Mouse (Mus musculus): ENCODE results near the gene Adck2. TPM values are rescaled to one million over a fixed set of nuclear protein-coding genes. Genes with fewer than 3 reads are reported as not detected.
A peak's percentile ranks its signal among the peaks of the same experiment; 100 is the strongest.

Adck2 gene
- polyA plus RNA-seq, 1 experiment from 2014 or later: 31.7 TPM

DNA sequence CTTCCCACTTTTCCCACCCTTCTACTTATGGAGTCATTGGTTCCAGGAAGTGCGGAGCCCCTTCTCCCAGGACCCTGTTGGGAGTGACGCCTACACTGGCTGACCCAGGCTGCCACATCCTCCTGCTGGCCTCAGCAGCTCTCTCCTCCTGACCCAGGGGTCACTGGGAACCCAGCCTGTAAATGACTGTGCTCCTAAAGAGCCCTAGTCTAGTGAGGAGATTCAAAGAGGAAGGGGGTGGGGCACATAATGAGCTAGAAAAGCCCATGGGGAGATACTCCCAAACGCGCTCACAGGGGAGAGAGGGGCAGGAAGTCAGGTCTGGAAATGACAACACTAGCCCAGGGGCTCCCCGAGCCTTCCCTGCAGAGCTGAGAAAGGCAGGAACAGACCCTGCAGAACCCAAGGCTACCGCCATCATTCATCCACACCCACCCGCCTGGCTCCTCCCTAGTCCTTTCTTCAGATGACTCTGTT lies 34.0 kb upstream of the Adck2 start:
- Histone ChIP-seq H3K27ac (ENCODE audit: low read length) (peak overlapping the region; percentile 86), H3K9ac (replicated peaks; ENCODE audit: low read length) (0 out of 2 replicates have a peak overlapping the region, but pooled peaks have one; percentile 3), H3K9me3 (ENCODE audit: low read length) (no peaks in the 10 kb centered on the region), H3K4me3 (ENCODE audit: low read length) (peak overlapping the region; percentile 9; the same call in 1 of the 2 replicates), H3K36me3 (ENCODE audit: insufficient read depth, low read length) (no peaks in the 10 kb centered on the region), H3K4me1 (ENCODE audit: insufficient read depth, low read length) (peaks cover 62% of the 10 kb centered on the region), H3K4me2 (replicated peaks; ENCODE audit: low read depth, low read length) (peak overlapping the region; percentile 35), H3K27me3 (ENCODE audit: insufficient read depth, low read length) (no peaks in the 10 kb centered on the region)
- WGBS: 5% methylated on average over 7 of the region's 7 CpGs
- peak; percentile 55 for ATAC-seq (ENCODE audit: low FRiP score, low TSS enrichment)

DNA sequence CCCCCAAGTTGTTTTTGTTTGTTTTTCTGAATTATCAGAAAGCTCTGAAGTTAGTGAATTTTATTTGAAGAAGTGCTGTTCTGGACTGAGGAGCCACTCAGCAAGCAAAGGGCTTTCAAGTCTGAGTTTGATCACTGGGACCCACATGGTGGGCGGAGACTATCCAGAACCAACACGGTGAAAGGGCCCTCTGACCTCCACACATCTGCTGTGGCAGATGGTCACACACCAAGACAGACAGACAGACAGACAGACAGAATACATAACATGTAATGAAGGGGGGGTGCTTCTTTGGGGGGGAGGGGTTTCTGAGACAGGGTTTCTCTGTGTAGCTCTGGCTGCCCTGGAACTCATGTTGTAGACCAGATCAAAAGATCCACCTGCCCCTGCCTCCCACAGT lies 33.1 kb upstream of the Adck2 start:
- WGBS: 47% methylated on average over 2 of the region's 2 CpGs
- H3K36me3 ChIP-seq (ENCODE audit: insufficient read depth, low read length): no peaks in the 10 kb centered on the region
- ATAC-seq (ENCODE audit: low FRiP score, low TSS enrichment): no peak
- H3K9me3 ChIP-seq (ENCODE audit: low read length): no peaks in the 10 kb centered on the region
- peak overlapping the region; percentile 86 for H3K27ac ChIP-seq (ENCODE audit: low read length)
- H3K4me2 ChIP-seq (replicated peaks; ENCODE audit: low read depth, low read length): 0 out of 2 replicates have a peak overlapping the region, but pooled peaks have one; percentile 35
- H3K4me1 ChIP-seq (ENCODE audit: insufficient read depth, low read length): peaks cover 71% of the 10 kb centered on the region
- H3K9ac ChIP-seq (replicated peaks; ENCODE audit: low read length): no peak overlapping the region
- no peak overlapping the region for H3K4me3 ChIP-seq (ENCODE audit: low read length)
- no peaks in the 10 kb centered on the region for H3K27me3 ChIP-seq (ENCODE audit: insufficient read depth, low read length)

DNA sequence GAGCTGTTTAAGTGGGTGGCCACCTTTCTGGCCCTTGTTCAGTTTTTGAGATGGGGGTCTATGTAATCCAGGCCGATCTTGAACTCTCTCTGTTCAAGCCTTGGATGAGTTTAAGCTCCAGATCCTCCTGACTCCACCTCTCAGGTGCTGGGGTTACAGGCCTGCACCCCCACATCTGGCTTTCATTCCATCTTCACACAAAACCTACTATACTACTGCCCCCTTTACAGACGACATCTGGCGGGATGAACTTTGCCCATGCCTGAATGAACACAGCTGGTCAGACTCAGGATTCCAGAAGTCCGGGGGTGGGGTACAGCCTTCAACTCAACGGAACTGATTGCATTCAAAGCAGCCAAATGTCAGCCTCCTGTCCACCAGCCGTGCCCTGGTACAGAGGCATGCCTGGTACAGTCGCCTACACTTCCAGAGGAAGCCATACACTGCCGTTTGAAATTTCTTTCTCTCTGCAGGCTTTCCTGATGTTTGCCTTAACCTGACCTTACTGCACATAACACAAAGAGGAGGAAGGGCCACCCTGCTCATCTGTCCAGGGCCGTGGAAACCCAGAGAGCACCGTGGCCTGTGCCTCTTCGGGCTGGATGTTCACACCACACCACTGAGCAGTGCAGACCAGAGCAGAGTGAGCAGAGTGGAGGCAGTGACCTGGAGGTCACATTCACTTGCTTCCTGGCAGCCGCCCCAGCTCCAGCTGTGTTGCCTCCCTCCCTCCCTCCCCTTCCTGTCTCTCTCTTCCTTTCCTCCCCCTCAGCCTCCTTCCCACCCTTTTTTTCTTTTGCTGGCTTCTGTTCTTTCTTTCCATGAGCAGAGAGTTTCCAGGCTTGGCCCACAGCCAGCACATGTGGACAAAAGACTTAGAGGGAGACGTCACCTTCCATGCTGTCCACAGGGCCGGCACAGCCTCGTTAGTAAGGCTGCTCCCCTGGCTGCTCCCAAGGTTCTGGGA lies 30.8 kb upstream of the Adck2 start:
- 7% methylated on average over 15 of the region's 15 CpGs for WGBS
- Histone ChIP-seq H3K4me3 (ENCODE audit: low read length) (no peak overlapping the region), H3K4me2 (replicated peaks; ENCODE audit: low read depth, low read length) (peak overlapping the region; percentile 34), H3K27ac (ENCODE audit: low read length) (peak overlapping the region; percentile 95), H3K36me3 (ENCODE audit: insufficient read depth, low read length) (no peaks in the 10 kb centered on the region), H3K27me3 (ENCODE audit: insufficient read depth, low read length) (no peaks in the 10 kb centered on the region), H3K9ac (replicated peaks; ENCODE audit: low read length) (peak overlapping the region; percentile 54), H3K4me1 (ENCODE audit: insufficient read depth, low read length) (peaks cover 87% of the 10 kb centered on the region), H3K9me3 (ENCODE audit: low read length) (no peaks in the 10 kb centered on the region)
- peak; percentile 91 for ATAC-seq (ENCODE audit: low FRiP score, low TSS enrichment)

DNA sequence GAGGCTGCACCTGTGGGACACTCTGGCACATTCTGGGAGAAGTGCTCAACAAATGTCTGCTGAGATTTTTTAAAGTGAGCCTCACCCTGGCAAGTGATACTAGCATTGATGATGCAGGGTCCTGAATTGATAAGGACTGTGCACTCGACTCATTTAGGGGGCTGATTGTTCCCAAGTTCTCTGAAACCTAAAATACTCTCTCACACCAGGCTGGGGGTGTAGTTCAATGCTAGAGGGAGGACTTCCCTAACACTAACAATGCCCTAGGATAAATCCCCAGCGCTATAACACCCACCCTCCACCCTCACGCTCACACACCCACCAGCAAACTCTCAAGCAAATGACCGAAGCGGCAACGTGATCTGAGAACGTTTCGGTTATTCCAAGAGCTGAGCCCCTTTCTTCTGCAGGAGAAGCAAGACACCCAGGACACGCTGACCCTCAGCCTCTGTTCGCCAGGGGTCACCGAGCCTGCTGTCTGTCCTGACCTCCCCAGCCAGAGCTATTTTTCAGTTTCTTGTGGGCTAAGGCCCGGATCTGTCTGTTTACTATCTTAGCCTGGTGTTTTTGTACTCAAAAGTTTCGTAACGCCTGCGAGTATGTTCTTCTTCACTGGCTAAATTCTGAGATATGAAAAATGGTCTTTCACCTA lies 29.8 kb upstream of the Adck2 start:
- Histone ChIP-seq H3K27me3 (ENCODE audit: insufficient read depth, low read length) (no peaks in the 10 kb centered on the region), H3K9me3 (ENCODE audit: low read length) (no peaks in the 10 kb centered on the region), H3K27ac (ENCODE audit: low read length) (peak overlapping the region; percentile 95), H3K36me3 (ENCODE audit: insufficient read depth, low read length) (no peaks in the 10 kb centered on the region), H3K9ac (replicated peaks; ENCODE audit: low read length) (peak overlapping the region; percentile 54), H3K4me3 (ENCODE audit: low read length) (no peak overlapping the region), H3K4me1 (ENCODE audit: insufficient read depth, low read length) (peaks cover 81% of the 10 kb centered on the region), H3K4me2 (replicated peaks; ENCODE audit: low read depth, low read length) (no peak overlapping the region)
- no peak for ATAC-seq (ENCODE audit: low FRiP score, low TSS enrichment)
- 30% methylated on average over 15 of the region's 15 CpGs for WGBS

DNA sequence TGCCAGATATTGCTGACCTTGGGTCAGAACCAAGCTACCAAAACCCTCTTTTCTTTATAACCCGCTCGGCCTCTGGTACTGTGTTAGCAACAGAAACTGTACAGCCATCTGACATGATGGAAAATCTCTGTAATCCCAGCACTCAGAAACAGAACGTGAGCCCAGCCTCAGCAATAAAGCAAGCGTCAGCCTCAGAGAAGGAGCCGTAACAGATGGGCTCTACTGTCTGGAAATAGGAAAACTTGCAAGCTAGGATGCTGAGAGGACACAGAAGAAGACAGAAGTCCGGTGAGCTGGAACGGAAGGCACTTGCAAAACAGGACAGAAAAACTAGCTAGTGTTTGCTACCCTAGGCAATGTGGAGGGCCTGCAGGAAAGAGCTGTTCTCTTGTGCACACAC lies 28.2 kb upstream of the Adck2 start:
- H3K4me3 ChIP-seq (ENCODE audit: low read length): no peak overlapping the region
- H3K9ac ChIP-seq (replicated peaks; ENCODE audit: low read length): 0 out of 2 replicates have a peak overlapping the region, but pooled peaks have one; percentile 8
- H3K9me3 ChIP-seq (ENCODE audit: low read length): no peaks in the 10 kb centered on the region
- no peaks in the 10 kb centered on the region for H3K36me3 ChIP-seq (ENCODE audit: insufficient read depth, low read length)
- H3K4me1 ChIP-seq (ENCODE audit: insufficient read depth, low read length): peaks cover 66% of the 10 kb centered on the region
- no peak for ATAC-seq (ENCODE audit: low FRiP score, low TSS enrichment)
- no peak overlapping the region for H3K4me2 ChIP-seq (replicated peaks; ENCODE audit: low read depth, low read length)
- WGBS: 78% methylated on average over 7 of the region's 7 CpGs
- H3K27ac ChIP-seq (ENCODE audit: low read length): peak overlapping the region; percentile 95; the same call in 1 of the 2 replicates
- H3K27me3 ChIP-seq (ENCODE audit: insufficient read depth, low read length): no peaks in the 10 kb centered on the region

DNA sequence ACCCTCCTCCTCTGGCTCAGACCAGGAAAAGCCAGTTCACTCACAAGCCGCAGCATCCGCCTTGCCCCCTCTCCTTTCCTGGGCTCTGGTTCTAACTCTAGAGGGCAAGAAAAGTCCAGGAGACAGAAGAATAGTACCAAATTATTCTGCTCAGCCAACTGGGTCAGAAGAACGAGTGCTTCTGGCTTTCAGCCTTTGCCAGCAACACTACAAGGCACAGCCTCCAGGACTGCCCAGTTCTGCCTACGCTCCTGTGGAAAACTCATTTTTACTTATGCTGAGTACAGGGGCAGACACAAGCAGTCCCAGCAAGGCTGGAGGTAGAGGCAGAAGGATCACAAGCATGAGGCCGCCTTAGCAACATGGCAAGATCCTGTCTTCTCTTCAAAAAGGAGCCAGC lies 25.6 kb upstream of the Adck2 start:
- H3K27ac ChIP-seq (ENCODE audit: low read length): no peak overlapping the region
- no peak overlapping the region; the same call in 1 of the 2 replicates for H3K9ac ChIP-seq (replicated peaks; ENCODE audit: low read length)
- H3K4me2 ChIP-seq (replicated peaks; ENCODE audit: low read depth, low read length): no peak overlapping the region
- ATAC-seq (ENCODE audit: low FRiP score, low TSS enrichment): no peak
- H3K4me3 ChIP-seq (ENCODE audit: low read length): no peak overlapping the region
- WGBS: 68% methylated on average over 5 of the region's 5 CpGs
- H3K36me3 ChIP-seq (ENCODE audit: insufficient read depth, low read length): no peaks in the 10 kb centered on the region
- no peaks in the 10 kb centered on the region for H3K27me3 ChIP-seq (ENCODE audit: insufficient read depth, low read length)
- H3K9me3 ChIP-seq (ENCODE audit: low read length): no peaks in the 10 kb centered on the region
- peaks cover 56% of the 10 kb centered on the region for H3K4me1 ChIP-seq (ENCODE audit: insufficient read depth, low read length)

DNA sequence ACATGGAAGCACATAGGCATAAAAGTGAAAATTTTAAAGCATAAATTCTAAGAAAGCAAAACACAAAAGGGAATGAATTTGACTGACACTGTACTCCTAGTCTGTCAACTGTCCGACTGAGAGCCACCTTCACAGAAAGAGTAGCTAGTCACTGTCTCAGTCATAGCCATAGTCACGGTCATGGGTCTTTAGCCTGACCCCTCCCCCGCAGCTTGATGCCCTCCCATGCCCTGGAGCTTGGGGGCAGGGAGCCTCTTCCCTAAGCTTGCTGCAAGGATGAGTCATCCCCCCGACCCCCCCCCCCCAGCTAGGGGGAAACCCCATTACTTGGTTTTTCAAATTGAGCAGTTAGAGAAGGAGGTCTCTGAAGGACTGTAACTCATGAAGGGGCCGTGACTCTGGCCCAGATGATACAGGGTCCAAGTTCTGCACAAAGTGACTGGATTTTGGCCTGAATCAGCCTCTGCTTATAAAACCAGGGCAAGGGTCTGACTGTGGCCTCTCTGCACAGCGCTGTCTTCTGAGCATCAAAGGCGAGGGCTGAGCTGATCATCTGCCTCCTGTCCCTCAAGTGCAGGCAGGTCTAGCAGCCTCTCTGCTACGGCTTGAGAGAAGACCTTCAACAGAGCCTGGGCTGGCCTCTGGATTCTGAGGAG lies 21.6 kb upstream of the Adck2 start:
- Histone ChIP-seq H3K9ac (replicated peaks; ENCODE audit: low read length) (0 out of 2 replicates have a peak overlapping the region, but pooled peaks have one; percentile 22), H3K27ac (ENCODE audit: low read length) (0 out of 2 replicates have a peak overlapping the region, but pooled peaks have one; percentile 38), H3K9me3 (ENCODE audit: low read length) (no peaks in the 10 kb centered on the region), H3K36me3 (ENCODE audit: insufficient read depth, low read length) (no peaks in the 10 kb centered on the region), H3K4me3 (ENCODE audit: low read length) (no peak overlapping the region), H3K27me3 (ENCODE audit: insufficient read depth, low read length) (no peaks in the 10 kb centered on the region), H3K4me2 (replicated peaks; ENCODE audit: low read depth, low read length) (no peak overlapping the region), H3K4me1 (ENCODE audit: insufficient read depth, low read length) (peaks cover 50% of the 10 kb centered on the region)
- ATAC-seq (ENCODE audit: low FRiP score, low TSS enrichment): 0 out of 2 replicates have a peak, but pooled peaks have one; percentile 47
- 38% methylated on average over 8 of the region's 8 CpGs for WGBS

DNA sequence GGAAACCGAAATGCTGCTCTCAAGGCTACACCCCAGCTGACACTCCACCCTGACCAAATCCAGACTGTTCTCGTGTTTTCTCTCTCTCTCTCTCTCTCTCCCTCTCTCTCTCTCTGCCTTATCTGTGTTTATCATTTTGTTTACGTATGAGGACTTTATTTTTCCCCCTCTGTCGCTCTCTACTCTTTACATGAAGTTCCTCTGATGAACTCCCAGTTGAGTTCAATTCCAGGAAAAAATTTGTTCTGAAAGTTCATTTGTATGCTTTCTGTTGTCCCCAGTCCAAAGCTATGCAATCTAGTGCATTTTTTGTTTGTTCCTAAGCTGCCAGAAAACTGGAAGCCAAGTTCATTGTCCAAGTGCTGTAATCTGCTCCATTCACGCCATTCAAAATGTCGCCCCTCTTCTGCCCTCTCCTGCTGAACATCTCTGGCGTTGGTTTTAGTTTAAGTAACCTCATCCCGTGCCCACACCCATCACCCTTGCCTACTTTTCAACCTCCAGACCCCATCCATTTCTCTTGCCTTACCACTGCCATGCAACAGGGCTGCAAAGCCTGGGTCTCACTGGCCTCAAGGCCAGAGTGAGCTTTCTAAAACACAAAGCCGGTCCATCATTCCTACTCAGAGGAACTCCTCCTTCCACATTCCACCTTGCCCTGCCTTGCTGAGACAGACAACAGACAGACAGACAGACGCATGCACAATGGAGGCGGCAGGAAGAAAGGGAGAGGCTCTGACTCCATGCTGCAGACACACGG lies 18.6 kb upstream of the Adck2 start:
- 67% methylated on average over 12 of the region's 12 CpGs for WGBS
- Histone ChIP-seq H3K9ac (replicated peaks; ENCODE audit: low read length) (no peak overlapping the region), H3K4me2 (replicated peaks; ENCODE audit: low read depth, low read length) (peak overlapping the region; percentile 73), H3K4me3 (ENCODE audit: low read length) (peak overlapping the region; percentile 62; the same call in 1 of the 2 replicates), H3K27me3 (ENCODE audit: insufficient read depth, low read length) (no peaks in the 10 kb centered on the region), H3K9me3 (ENCODE audit: low read length) (no peaks in the 10 kb centered on the region), H3K4me1 (ENCODE audit: insufficient read depth, low read length) (peaks cover 46% of the 10 kb centered on the region), H3K27ac (ENCODE audit: low read length) (no peak overlapping the region), H3K36me3 (ENCODE audit: insufficient read depth, low read length) (no peaks in the 10 kb centered on the region)
- ATAC-seq (ENCODE audit: low FRiP score, low TSS enrichment): no peak

DNA sequence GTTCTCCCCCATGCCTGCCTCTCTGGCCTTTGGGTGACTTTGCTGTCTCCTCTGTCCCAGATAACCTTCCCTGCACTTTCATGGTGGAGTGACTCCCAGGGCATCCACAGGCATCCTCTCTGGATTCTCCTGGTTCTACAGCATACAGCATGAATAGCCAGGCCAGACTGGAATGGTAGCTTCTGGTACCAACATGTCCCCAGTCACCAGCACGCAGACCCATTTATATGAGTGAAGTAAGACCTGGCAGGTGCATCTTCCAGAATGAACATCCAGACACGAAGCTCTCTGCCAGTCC lies 18.1 kb upstream of the Adck2 start:
- Histone ChIP-seq H3K9me3 (ENCODE audit: low read length) (no peaks in the 10 kb centered on the region), H3K4me3 (ENCODE audit: low read length) (peak overlapping the region; percentile 62; the same call in 1 of the 2 replicates), H3K4me2 (replicated peaks; ENCODE audit: low read depth, low read length) (peak overlapping the region; percentile 73), H3K4me1 (ENCODE audit: insufficient read depth, low read length) (peaks cover 46% of the 10 kb centered on the region), H3K27me3 (ENCODE audit: insufficient read depth, low read length) (no peaks in the 10 kb centered on the region), H3K36me3 (ENCODE audit: insufficient read depth, low read length) (no peaks in the 10 kb centered on the region), H3K9ac (replicated peaks; ENCODE audit: low read length) (no peak overlapping the region), H3K27ac (ENCODE audit: low read length) (no peak overlapping the region)
- ATAC-seq (ENCODE audit: low FRiP score, low TSS enrichment): no peak
- WGBS: 71% methylated on average over 2 of the region's 2 CpGs
